Mouse (Mus musculus) heart, embryonic 12.5 days (tissue): ENCODE data around the gene Olfr1419. TPM values are rescaled to one million over a fixed set of nuclear protein-coding genes. Genes with fewer than 3 reads are reported as not detected.

ENCODE experiments used
- ATAC-seq: fragments of 200-750 bp; cut with Nextera tagmentation; 2 replicates; pipeline ENCODE4 v1.8.0; 2017; ENCODE audit warnings: moderate TSS enrichment, moderate library complexity; ENCODE audit not compliant: insufficient number of reproducible peaks, low FRiP score
- H3K27ac ChIP-seq: fragments of 300-500 bp; sonication (generic); 2 replicates; pipeline ENCODE4 v1.5.1; 2016; ENCODE audit warnings: mild to moderate bottlenecking, moderate library complexity; ENCODE audit not compliant: poor library complexity, severe bottlenecking
- H3K27me3 ChIP-seq: fragments of 300-500 bp; sonication (generic); replicated peaks from 2 replicates; pipeline ENCODE4 v1.6.1; 2016; ENCODE audit warnings: mild to moderate bottlenecking, moderate library complexity
- H3K36me3 ChIP-seq: fragments of 300-500 bp; sonication (generic); 2 replicates; pipeline ENCODE4 v1.6.1; 2016; ENCODE audit warnings: mild to moderate bottlenecking, moderate library complexity
- H3K4me1 ChIP-seq: fragments of 300-500 bp; sonication (generic); replicated peaks from 2 replicates; pipeline ENCODE4 v1.6.1; 2016; ENCODE audit warnings: mild to moderate bottlenecking
- H3K4me2 ChIP-seq: fragments of 300-500 bp; sonication (generic); 2 replicates; pipeline ENCODE4 v1.6.1; 2016; ENCODE audit warnings: mild to moderate bottlenecking, moderate library complexity
- H3K4me3 ChIP-seq: fragments of 300-500 bp; sonication (generic); 2 replicates; pipeline ENCODE4 v1.5.1; 2016; ENCODE audit warnings: mild to moderate bottlenecking
- H3K9ac ChIP-seq: fragments of 300-500 bp; sonication (generic); 2 replicates; pipeline ENCODE4 v1.6.1; 2016; ENCODE audit warnings: mild to moderate bottlenecking, moderate library complexity
- H3K9me3 ChIP-seq: fragments of 300-500 bp; sonication (generic); replicated peaks from 2 replicates; pipeline ENCODE4 v1.6.1; 2016; ENCODE audit warnings: mild to moderate bottlenecking, moderate library complexity
- WGBS: fragments of 180-500 bp; shearing (Covaris S2); methylation state at CpG from one replicate; pipeline ENCODE4 v1.1.7; 2016; 5-methylcytosine and 5-hydroxymethylcytosine counted together
- polyA plus RNA-seq: library from polyadenylated mRNA; unstranded; fragments of >200 nt; fragmentation: Nextera tagmentation; extraction: Ambion mirVana; gene quantifications from 2 replicates; pipeline ENCODE4 v1.2.1, GENCODE M21; 2016

Gene Olfr1419
- polyA plus RNA-seq, 1 experiment from 2014 or later, result not detected

DNA sequence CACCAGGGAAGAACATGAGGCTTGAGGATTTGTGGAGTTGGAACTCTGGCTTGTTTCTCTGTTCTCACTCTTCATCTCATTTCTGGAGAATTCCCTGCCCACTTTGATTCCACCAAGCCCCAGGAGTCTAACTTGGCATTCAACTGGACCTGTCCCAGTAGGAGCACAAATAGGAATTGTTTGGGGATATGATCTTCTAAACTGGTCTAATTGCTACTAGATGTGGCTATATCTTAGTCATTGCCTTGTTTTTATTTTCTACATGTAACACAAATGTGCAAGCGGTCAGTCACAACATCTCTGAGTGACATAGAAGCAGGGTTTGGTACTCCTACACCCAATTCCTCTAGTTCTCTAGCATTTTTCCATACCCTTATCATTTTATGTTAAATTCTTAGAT, 13.9 kb downstream of the Olfr1419 start, which contains the start of gene Olfr1418:
TSS of gene Olfr1418 (minus strand) at position 101 of the 400 bp plus-strand sequence.
- H3K4me1 ChIP-seq, result no peaks in the 10 kb centered on the region
- no peak within 1 kb of the TSS for H3K9ac ChIP-seq
- no peaks in the 10 kb centered on the region for H3K27me3 ChIP-seq
- no peak for ATAC-seq
- no peak within 1 kb of the TSS for H3K27ac ChIP-seq
- peaks cover 5% of the 10 kb centered on the region for H3K9me3 ChIP-seq
- no peak within 1 kb of the TSS for H3K4me3 ChIP-seq
- WGBS, result 81% methylated on average over 1 of the region's 1 CpGs
- H3K36me3 ChIP-seq, result no peaks in the 10 kb centered on the region
- H3K4me2 ChIP-seq, result no peak within 1 kb of the TSS

DNA sequence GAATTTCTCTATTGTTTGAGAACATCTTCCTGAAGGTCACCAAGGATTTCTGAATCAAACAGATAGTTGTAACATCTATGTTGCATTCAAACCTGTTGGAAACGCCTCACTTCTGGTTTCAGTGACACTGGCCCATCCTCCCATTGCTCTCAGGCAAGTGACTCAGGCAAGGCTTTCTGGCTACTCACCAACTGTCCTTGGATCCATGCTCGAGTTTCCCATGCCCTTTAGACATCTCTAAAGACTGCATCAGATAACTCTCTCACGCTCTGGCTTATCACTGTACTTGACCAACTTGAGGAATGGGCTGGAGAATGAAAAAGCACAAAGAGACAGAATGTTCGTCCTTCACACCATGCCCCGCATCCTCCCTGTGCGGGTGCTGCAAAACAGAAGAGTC, 18.4 kb downstream of the Olfr1419 start:
- Histone ChIP-seq H3K27ac (no peak overlapping the region), H3K4me2 (no peak overlapping the region), H3K27me3 (no peaks in the 10 kb centered on the region), H3K9ac (no peak overlapping the region), H3K4me3 (no peak overlapping the region), H3K4me1 (no peaks in the 10 kb centered on the region), H3K9me3 (no peaks in the 10 kb centered on the region), H3K36me3 (no peaks in the 10 kb centered on the region)
- ATAC-seq, result no peak
- WGBS, result 66% methylated on average over 6 of the region's 6 CpGs

DNA sequence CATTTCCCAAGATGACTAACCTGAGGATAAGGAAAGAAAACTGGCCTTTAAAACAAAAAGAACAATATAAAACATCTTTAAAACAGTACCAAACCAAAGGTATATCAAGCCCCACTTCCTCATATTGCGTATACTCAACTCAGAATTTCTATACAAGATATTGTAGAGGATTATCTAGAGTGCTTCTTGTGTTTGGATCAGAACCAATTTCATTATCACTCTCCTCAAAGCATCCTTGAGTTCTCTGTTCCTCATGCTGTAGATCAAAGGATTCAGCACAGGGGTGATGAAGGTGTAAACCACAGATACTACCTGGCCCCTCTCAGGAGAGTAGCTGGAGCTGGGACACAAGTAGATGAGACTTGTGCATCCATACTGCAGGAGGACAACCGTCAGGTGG, 20.1 kb downstream of the Olfr1419 start:
- H3K4me2 ChIP-seq, result no peak overlapping the region
- no peak for ATAC-seq
- 81% methylated on average over 2 of the region's 2 CpGs for WGBS
- H3K27me3 ChIP-seq, result no peaks in the 10 kb centered on the region
- H3K4me1 ChIP-seq, result no peaks in the 10 kb centered on the region
- H3K9me3 ChIP-seq, result no peaks in the 10 kb centered on the region
- no peak overlapping the region for H3K9ac ChIP-seq
- H3K36me3 ChIP-seq, result no peaks in the 10 kb centered on the region
- H3K4me3 ChIP-seq, result no peak overlapping the region
- H3K27ac ChIP-seq, result no peak overlapping the region

DNA sequence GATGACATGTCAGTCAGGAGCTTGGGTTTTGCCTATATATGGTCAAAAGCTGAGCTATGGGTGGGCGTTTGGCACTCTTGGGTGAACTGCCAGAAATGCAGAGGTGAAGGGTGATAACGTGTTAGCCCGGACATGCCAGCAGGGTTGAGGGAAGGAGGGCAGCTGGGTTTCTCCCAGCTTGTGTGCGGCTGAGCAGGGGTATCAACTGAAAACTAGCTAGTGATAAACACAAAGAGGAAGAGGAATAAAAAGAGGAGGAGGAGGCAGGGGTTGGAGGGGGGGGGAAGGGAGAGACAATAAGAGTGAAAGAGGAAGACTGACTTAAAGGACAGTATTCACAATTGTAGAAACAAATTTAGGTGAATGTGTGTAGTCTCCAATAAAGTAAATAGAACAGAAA, 22.3 kb downstream of the Olfr1419 start:
- no peak overlapping the region for H3K27ac ChIP-seq
- H3K9ac ChIP-seq, result no peak overlapping the region
- H3K36me3 ChIP-seq, result no peaks in the 10 kb centered on the region
- H3K27me3 ChIP-seq, result no peaks in the 10 kb centered on the region
- no peak for ATAC-seq
- 35% methylated on average over 4 of the region's 4 CpGs for WGBS
- no peak overlapping the region for H3K4me3 ChIP-seq
- H3K4me2 ChIP-seq, result no peak overlapping the region
- no peaks in the 10 kb centered on the region for H3K4me1 ChIP-seq
- H3K9me3 ChIP-seq, result no peaks in the 10 kb centered on the region

DNA sequence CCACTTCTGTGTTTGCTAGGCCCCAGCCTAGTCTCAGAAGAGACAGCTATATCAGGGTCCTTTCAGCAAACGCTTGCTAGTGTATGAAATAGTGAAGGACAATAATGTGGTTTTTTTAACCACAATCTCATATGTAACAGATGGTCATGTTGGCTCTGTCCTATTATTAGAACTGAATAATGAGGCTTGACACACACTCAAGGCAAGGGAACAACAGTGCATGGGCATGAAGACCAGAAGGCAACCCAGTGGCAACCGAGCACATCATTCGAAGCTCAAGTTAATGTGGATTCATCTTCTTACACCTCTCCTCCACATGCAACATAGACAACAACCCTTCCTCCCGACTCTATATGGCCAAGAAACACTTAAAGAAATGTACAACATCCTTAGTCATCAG, 28.6 kb downstream of the Olfr1419 start:
- no peak overlapping the region for H3K4me3 ChIP-seq
- H3K27me3 ChIP-seq, result no peaks in the 10 kb centered on the region
- WGBS, result 77% methylated on average over 4 of the region's 4 CpGs
- no peaks in the 10 kb centered on the region for H3K9me3 ChIP-seq
- no peaks in the 10 kb centered on the region for H3K36me3 ChIP-seq
- no peak for ATAC-seq
- H3K27ac ChIP-seq, result no peak overlapping the region
- no peaks in the 10 kb centered on the region for H3K4me1 ChIP-seq
- no peak overlapping the region for H3K4me2 ChIP-seq
- no peak overlapping the region for H3K9ac ChIP-seq

DNA sequence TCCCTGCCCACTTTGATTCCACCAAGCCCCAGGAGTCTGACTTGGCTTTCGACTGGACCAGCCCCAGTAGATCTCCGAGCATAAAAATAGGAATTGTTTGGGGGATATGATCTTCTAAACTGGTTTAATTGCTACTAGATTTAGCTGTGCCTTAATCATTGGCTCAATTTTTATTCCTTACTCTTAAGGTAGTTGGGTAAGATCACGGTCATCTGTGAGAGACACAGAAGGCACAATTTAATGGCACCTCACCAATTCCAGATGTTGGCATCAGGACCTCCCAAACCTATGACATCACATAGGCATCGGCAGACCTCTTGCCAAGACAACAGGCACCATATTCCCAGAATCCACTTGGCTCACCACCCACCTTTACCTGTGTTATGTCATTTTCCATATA, 35.8 kb downstream of the Olfr1419 start, which contains the start of gene Olfr1417:
TSS of gene Olfr1417 (minus strand) at position 101 of the 400 bp plus-strand sequence.
- Histone ChIP-seq H3K9me3 (no peaks in the 10 kb centered on the region), H3K27me3 (no peaks in the 10 kb centered on the region), H3K27ac (no peak within 1 kb of the TSS), H3K9ac (no peak within 1 kb of the TSS), H3K4me2 (no peak within 1 kb of the TSS), H3K4me3 (no peak within 1 kb of the TSS), H3K4me1 (no peaks in the 10 kb centered on the region), H3K36me3 (no peaks in the 10 kb centered on the region)
- WGBS, result 79% methylated on average over 4 of the region's 4 CpGs
- no peak for ATAC-seq

DNA sequence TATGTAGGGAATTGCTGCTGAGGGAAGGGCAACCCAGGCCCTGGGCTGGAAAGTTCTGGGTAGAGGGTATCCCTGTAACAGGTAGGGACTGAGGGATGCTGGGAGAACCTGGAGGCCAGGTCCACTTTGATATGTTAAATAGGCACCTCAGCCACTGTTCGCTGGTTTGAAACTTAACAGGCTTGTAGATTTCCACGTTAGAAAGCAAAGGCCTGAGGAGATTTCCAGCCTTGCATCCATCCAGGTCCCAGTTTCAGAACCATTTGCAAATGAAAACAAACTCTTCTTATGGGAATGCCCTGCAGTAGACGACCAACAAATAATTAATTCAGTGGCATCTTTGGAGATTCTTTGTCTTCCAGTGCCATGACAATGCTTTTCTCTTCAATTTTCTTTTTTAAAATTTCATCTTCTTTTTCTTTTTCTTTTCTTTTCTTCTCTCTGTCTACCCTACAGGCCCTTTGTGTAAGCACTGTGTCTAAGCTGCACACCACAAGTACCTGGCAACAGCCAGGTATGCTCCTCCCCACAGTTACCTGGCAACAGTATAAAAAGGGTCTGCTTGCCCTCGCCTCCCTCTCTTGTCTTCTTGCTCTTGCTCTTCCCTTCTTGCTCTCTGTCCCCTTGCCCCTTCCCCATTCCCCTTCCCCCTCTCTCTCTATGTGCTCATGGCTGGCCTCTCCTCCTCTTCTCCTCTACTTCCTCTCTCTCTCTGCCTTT, 51.4 kb downstream of the Olfr1419 start:
- WGBS, result 46% methylated on average over 4 of the region's 4 CpGs

DNA sequence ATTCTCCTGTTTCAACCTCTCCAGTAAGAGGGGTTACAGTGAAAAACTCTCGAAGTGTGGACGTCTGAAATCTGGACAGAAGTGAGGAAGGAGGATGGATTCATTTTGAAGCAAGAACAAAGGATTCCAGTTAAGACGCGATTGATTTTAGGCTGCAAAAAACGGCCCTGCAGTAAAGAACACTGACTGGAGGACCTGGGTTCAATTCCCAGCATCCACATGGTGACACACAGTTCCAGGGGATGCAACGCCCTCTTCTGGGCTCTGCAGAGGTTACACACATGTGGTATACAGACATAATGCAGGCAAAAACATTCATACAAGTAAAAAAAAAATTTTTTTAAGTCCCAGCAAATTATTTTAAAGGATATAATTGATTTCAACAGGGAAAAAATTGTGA, 54.7 kb downstream of the Olfr1419 start:
- Histone ChIP-seq H3K27ac (no peak overlapping the region), H3K36me3 (no peaks in the 10 kb centered on the region), H3K9ac (peak overlapping the region; percentile 57; the same call in 1 of the 2 replicates), H3K4me1 (peaks cover 4% of the 10 kb centered on the region; the same call in 1 of the 2 replicates), H3K4me2 (peak overlapping the region; percentile 89), H3K9me3 (no peaks in the 10 kb centered on the region), H3K27me3 (no peaks in the 10 kb centered on the region), H3K4me3 (peak overlapping the region; percentile 63)
- ATAC-seq, result no peak
- WGBS, result 25% methylated on average over 6 of the region's 6 CpGs

More for the DNA sequence above, 51.4 kb downstream of the Olfr1419 start:
- H3K36me3 ChIP-seq, result no peaks in the 10 kb centered on the region
- H3K4me1 ChIP-seq, result no peaks in the 10 kb centered on the region; the same call in 1 of the 2 replicates
- no peaks in the 10 kb centered on the region for H3K27me3 ChIP-seq
- H3K9me3 ChIP-seq, result no peaks in the 10 kb centered on the region
- H3K4me3 ChIP-seq, result no peak overlapping the region
- H3K9ac ChIP-seq, result no peak overlapping the region
- H3K4me2 ChIP-seq, result no peak overlapping the region
- no peak overlapping the region for H3K27ac ChIP-seq
- no peak for ATAC-seq

DNA sequence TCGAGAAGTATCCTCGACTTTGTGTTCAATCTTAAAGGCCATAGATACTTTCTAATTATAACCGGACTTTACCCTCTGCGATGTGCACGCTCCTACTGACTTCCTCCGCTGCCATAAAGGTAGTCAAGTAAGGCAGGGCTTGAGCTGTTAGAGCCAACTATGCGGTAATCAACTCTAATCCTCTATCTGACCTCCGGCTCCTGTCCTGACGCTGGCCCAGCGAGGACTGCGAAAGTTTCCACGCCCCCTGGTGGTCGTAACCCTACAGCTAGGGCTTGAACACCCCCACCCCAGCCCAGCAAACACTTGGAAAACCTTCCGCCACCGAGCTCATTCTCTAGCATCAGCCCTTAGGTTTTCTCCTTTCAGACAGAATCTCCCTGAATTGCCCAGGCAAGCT, 55.1 kb downstream of the Olfr1419 start:
- Histone ChIP-seq H3K9ac (peak overlapping the region; percentile 57), H3K36me3 (no peaks in the 10 kb centered on the region), H3K4me3 (peak overlapping the region; percentile 63), H3K27me3 (no peaks in the 10 kb centered on the region), H3K4me2 (peak overlapping the region; percentile 89), H3K27ac (no peak overlapping the region), H3K4me1 (peaks cover 4% of the 10 kb centered on the region; the same call in 1 of the 2 replicates), H3K9me3 (no peaks in the 10 kb centered on the region)
- peak; percentile 76 for ATAC-seq
- under 1% methylated on average over 15 of the region's 15 CpGs for WGBS

DNA sequence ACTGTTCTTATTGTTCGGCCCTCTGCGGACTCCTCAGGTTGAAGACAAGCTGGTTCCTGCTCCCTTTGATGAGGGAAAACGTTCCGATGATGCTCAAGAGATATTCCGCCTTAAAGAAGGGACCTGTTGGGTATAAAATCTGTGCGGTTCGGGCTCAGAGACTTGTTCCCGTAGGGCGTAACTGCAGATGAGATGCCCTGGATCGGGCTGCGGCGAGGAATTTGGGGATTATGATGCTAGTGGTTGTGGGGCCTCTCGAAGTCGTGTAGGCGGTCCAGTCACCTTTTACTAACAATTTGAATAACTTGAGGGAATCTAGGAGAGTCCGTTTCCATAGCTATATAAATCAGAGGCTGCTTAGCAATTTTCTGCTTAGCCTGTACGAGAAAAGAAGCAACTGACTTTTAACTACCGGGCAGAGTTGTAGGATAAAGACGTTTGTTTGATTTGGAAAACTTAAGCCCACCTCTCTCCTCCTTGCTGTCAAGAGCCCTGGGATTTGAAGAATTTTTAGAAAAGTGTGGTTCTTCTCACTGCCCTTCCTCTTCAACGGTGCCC, 55.7 kb downstream of the Olfr1419 start, which contains the start of gene Stx3:
TSS of gene Stx3 (minus strand) at position 261 of the 558 bp plus-strand sequence.
- Histone ChIP-seq H3K4me2 (peak within 1 kb of the TSS; percentile 89), H3K27me3 (no peaks in the 10 kb centered on the region), H3K4me1 (peaks cover 4% of the 10 kb centered on the region; the same call in 1 of the 2 replicates), H3K9ac (peak within 1 kb of the TSS; percentile 77), H3K9me3 (no peaks in the 10 kb centered on the region), H3K36me3 (no peaks in the 10 kb centered on the region), H3K27ac (no peak within 1 kb of the TSS), H3K4me3 (peak within 1 kb of the TSS; percentile 63)
- ATAC-seq, result no peak
- under 1% methylated on average over 20 of the region's 20 CpGs for WGBS
